Mouse (Mus musculus): ENCODE results near the gene Rgs6.

Gene Rgs6

DNA sequence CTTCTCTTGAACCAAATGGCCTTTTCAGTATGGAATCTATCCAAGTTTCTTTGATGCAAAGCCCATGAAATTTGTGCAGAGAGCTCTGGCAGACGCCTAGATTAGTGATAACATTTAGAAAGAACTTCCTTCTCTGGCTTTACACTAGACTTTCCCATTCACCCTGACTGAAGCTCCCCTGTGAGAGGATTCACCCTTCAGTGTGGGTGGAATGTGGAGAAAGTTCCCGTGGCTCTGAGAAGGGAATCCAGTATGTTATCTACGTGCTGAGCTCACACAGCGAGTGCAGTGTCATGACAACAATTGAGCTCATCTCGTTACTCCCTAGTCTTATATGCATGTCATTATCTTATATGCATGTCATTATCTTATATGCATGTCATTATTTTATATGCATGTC, 61.9 kb downstream of the Rgs6 start:
- no peak for DNase-seq (ENCODE audit: low read depth)

DNA sequence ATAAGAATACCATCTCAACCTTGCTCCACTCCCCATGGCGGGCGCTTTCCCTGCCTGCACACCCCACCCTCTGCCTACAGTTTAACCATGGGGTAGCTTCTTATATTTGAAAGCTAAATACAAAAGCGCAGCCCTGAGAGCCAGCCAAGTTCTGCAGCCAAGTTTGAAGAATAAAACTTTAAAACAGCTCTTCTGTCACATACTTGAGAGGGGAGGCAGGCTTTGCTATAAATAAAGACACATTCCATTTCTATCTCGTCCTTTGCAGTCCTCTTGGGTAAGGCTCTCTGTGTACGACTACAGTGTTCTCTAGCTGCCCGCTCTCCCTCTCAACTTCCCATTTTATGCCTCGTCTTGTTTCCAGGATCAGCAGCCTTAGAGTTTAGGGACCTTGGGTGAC, 76.5 kb downstream of the Rgs6 start:
- DNase-seq (ENCODE audit: low read depth) = no peak

DNA sequence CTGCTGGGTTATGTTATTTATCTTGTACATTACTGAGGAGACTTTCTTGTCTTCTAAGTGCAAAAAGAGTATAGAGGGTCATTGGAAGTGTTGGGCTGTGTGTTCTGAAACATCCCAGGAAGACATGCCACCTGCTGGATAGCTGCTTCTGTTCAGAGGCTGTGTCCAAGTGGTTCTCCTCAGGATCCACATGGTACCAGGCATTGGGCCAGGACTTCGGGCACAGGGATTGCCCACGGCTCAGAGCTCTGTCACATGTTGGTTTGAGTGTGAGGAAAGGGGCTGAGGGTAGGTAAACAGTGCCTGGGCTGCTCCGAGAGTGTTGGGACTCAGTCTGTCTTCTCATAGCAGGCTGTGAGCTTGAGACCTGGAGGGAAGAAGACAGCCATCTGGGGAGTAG, 79.3 kb downstream of the Rgs6 start:
- no peak for DNase-seq (ENCODE audit: low read depth)

DNA sequence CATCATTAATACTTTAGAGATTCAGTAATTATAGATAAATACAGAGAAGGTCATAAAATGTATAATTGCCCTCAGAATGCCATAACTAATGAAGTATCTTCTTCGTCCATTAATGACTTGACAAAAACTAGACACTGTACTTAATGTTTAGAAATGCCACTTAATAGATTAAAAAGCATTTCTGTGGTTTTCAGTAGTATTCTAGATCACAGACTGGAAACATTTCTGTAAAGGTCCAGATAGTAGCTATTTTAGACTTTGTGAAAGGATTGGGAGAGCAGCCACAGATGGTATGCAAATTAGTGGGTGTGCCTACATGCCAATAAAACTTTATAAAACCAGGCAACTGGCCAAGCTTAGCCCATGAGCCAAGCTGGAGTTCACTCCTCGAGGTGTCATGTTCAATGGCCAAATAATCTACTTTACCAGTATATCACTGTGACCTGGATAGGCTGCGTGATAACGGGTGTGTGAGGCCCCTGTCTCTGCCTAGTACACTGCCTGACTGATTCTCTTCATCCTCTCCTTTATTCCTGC, 82.2 kb downstream of the Rgs6 start:
- peak; percentile 10 for DNase-seq (ENCODE audit: low read depth)

DNA sequence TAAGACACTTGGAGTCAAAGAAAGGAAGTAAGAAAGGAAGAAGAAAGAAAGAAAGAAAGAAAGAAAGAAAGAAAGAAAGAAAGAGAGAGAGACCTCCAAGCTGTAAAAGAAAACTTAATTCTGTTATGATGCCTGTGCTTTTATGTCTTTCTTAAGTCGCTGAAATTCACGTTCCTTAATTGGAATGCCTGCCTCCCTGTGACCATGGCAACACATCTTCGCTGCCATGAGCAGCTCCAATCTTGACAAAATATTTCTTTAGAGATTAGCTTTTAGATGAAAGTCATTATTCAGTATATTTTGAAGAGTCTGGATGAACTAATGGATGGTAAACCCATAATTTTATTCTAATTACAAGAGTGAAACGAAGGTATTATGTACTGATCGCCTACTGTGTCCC, 83.5 kb downstream of the Rgs6 start:
- DNase-seq (ENCODE audit: low read depth) = no peak

DNA sequence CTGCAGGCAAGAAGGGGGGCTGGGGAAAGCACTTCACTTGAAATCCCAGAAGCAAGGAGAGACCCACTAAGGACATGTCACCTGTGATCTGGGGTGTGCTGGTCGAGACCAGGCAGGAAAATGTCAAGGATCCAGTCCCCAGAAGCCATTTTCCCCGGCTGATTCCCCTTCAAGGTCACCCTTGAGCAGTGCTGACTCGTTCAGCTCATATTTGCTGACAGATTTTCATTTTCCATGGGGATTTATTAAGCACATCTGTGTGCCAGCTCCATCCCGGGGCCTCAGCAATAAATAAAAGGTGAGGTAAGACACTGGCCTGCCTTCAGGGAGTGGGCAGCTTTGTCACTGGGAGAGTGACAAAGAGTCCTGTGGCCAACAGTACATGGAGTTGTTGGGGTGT, 87.0 kb downstream of the Rgs6 start:
- DNase-seq (ENCODE audit: low read depth) = no peak

DNA sequence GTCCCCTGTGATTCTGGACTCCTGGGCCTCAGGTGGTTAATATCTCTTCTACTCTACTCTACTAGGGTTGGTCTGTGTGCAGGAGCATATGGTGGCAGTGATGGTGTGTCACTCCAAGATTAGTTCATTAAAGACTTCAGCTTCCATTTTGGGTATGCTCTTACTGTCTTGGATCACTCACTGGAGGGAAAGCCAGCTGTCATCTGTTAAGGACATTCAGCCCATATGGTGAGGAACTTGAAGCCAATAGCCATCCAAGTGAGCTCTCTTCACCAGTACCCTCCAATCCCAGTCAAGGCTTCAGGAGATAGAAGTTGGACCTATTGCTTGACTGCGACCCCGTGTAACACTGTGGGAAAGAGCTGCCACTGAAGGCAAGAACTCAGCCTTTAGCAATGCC, 98.9 kb downstream of the Rgs6 start:
- no peak for DNase-seq (ENCODE audit: low read depth)

DNA sequence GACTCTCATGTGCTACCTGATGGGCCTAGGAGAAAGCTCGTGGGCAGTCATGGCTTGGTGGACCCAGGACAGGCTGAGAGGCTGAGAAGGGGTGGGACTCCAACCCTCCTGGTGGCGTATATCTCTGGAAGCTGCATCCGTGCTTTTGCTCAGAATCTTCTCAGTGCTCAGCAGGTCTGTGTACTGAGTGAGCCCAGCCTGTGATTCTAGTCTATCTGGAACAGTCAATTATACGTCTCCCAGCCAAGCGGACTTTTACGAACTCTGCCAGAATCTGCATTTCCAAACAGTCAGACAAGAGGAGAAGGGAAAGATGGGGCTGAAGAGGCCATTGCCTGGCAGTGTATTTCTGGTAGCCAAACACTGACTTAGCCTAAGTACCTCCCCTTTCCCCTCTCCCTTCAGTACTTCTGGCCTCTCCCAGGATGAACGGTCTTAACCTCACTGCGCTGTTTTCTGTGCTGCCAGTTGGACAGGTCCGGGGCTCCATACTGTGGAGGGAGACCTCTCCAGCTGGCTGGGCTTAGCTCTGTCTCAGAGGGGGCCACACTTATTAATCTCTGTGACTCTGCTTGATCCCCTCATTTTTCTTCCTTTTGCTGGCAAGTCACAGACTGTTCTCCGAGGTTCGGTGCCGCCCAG, 110.9 kb downstream of the Rgs6 start:
- no peak for DNase-seq (ENCODE audit: low read depth)

DNA sequence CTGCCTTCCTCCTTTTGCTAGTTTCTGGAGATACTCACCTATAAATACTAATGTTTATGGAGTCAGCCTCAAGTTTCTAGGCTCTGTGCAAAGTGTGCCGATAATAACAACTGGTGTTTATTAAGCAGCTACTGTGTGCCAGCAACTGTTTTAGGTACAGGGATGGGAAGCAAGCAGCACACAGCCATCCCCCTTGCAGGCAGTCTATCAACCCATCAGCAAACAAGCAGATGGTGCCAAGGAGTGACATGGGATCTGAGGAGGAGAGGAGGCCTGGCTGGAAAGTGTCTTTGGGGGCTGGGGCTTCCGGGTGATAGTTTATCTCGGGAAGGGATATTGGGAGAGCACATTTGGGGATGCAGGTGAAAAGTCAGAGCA, 111.4 kb downstream of the Rgs6 start:
- DNase-seq (ENCODE audit: low read depth) = no peak

DNA sequence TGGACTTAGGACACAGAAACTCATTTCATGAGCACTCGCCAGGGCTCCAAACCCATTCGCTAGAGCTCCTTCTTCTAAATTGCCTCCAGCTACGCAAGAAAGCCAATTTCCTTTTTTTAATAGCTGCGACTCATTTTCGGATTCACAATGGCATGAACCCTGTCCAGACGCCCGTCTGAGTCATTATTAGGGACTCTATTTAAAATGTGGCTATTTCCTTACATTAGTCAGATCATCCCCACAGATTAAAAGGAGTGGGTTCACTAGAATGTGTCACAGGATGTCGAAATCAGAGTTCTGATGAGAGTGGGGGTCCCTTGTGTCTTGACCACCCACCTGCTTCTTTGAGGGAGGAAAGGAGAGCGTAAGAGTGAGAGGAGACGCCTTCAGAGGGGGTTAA, 112.1 kb downstream of the Rgs6 start:
- peak; percentile 11 for DNase-seq (ENCODE audit: low read depth)

DNA sequence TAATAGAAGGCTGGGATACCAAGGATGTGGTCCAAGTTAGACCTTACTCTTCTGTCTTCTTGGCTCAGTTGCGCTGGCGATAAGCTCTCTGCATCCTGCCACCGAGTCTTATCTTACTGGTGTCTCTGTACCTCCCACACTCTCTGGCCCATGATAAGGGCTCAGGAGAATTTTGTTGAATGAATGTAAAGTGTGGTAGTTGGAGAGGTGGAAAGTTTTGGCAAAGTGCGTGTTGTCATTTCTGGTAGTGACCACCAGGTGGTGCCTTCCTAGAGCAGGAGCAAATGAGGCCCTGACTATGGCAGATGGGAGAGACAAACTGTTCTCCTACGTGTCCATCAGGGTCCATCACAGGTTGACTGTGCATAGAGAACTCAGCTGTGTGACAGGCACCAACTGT, 112.7 kb downstream of the Rgs6 start:
- peak; percentile 10 for DNase-seq (ENCODE audit: low read depth)

DNA sequence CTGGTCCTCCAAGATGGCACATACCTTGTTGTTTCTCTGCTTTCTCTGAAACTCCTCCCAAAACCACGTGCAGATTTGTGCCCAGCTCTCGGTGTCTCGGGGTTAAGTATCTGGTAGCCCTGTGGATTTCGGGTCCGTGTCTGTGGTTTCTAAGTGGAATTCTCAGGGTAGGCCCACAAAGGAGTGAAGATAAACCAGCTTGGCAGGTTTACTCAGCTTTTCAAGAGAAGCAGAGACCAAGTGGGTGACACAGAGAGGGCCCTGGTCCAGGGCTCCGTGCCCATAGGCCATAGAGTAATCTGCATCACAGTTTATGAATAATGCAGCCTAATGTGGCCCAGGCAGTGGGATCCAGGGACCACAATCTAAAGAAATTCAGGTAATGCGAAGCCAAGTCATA, 113.3 kb downstream of the Rgs6 start:
- no peak for DNase-seq (ENCODE audit: low read depth)

DNA sequence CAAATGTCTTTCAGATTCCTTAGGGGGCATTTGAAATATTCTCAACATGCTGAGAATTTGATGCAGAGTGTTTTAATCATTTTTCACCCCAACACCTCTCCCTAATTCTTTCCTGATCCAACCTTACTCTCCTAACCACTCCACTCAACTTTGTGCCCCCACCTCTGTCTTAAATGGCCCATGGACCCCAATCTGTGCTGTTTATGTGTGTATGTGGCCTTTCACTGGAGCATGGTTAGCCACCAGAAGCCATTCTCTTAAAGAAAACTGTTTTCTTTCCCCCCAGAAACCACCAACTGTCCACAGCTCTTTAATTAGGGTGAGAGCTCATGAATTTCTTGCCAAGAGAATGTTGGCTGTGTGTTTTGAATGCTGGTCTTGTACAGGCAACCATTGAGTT, 122.3 kb downstream of the Rgs6 start:
- no peak for DNase-seq (ENCODE audit: low read depth)

DNA sequence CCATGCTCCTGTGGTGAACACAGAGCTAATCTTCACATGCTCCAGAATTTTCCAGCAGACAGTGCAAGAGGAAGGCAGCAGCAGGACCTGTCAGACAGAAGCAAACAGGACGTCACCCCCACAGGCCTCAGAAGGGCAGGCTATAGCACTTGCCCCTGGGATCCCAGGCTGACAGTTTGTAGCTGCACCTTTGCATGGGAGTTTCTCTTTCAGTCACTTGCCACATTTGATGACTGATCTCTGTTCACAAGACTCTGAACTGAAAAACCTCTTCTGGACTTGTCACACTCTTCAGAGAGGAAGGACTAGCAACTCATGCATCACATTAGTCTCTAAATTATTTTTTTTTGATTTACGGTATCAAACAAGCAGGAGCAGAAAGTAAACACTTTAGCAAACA, 126.2 kb downstream of the Rgs6 start:
- DNase-seq (ENCODE audit: low read depth) = no peak

DNA sequence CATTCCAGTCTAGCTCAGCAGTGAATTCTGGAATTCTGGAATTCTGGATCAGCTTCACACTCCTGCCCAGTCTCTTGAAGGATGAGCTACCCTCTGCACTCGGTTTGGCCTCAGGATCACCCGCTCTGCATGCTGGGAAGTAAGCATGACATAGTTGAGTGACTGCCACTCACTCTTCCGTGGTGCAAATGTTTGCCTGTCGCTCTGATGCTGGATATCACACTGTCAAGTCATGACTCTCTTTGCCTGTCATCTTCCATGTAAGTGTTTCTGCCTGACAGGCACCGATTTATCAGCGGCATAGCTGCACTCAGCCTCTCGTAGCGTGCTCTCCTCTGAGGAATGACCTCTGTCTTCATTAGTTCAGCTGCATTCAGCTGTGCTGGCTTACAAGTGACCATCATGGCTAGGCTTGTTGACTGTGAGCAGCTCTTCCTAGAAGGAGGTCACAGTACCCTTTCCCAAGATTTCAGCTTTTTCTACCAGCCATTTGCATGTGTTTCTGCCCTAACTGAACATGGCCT, 135.0 kb downstream of the Rgs6 start:
- no peak for DNase-seq (ENCODE audit: low read depth)

DNA sequence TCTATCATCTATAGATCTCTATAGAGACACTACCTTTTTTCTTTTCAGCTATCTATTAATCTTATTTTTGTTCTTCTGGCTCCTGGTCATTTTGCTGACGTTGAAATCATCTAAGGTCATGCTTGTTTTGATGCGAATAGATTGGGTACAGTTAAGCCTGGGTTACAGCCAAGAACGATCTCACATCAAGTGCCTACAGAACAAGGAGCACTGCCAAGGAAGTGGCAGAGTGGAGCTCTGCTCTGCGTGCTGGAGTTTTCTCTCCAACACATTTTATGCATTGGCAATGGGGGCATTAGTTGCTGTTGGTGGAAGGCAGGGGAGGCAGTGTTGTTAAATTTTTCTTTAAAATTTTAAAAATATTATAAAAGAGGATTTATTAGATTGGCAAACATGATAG, 138.2 kb downstream of the Rgs6 start:
- DNase-seq (ENCODE audit: low read depth) = no peak

DNA sequence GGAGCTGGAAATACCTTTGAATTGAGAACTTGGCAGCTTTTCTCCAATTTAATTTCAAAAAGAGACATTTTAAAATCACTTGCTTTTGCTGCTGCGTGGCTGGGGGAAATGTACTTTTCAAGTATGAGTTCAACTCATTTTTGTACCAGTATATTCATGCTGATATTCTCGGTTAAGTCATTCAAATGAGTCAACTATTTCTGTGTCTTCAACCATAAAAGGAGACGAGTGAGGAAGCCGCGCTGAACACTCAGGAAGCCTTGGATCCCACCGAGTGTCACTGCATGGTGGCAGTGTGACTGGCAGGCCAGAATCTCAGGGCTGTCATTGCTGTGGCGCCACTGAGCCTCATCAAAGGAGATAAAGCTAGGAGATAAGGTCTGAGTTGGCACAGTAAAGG, 143.5 kb downstream of the Rgs6 start:
- DNase-seq (ENCODE audit: low read depth) = no peak

DNA sequence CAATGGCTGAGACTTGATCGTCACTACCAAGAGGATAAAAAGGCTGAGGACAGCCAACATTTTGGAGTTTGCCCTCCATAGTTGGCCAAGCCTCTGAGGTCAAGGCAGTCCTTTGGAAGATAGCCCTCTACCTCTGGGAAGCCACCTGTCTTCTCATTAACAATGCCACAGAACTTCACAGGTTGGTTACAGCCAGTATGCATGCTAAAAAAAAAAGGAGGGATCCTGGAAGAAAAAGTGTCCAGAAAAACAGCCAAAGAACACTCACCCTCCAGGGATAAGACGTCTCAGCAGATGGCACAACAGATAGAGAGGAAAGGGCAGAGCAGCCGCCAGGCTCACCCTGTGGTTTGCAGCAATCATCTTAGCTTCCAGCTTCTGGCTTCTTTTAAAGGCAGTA, 154.9 kb downstream of the Rgs6 start:
- no peak for DNase-seq (ENCODE audit: low read depth)

DNA sequence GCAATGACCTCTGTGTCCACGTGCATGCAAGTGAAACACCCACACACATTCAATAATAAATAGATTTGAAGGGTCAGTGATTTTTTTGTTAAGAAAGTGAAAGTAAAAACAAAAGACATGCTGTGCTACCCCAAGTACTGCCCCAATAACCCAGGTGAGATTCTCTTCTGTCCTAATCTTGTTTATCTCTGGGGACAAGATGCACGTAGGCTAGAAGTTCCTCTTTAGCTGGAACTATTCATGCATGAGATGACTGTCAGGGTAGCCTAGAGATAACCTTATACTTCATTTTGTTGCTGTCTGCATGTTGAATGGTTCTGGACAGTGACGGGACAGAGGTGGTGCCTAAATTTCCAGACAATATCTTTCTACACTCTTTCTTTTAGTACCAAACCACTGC, 155.9 kb downstream of the Rgs6 start:
- DNase-seq (ENCODE audit: low read depth) = no peak

DNA sequence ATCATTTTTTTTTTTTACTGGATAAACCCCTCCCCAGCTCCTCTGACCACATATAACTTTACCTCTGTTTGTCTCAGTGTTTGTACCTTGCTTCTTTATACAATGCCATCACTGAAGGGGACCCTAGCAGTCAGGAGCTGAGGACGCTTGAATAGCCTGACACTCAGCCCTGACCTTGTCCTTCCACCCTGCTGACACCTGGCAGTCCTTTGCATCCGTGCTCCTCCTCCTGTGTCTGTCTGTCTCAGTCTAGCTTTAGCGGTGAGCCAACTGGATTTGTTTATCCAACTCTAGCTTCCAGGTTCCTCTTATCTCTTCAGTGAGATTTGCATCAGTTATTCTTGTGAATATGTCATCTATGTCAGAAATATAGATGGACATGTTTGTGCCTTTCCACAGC, 156.7 kb downstream of the Rgs6 start:
- DNase-seq (ENCODE audit: low read depth) = no peak

DNA sequence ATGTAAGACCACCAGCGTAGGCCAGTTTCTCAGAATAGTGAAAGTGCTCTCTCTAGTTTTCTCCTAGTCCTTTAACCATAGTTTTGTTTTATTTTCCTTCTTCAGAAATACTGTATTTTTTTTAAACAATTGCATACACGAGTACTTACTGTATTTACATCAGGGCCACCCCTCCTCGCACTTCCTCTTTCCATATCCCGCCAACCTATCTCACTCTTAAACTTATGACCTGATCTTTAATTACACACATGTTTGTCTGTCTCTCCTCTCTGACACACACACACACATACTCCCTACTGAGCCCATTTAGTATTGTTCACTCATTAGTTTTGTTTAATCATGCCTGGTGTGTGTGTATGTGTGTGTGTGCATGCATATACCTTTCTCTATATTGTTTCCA, 159.0 kb downstream of the Rgs6 start:
- no peak for DNase-seq (ENCODE audit: low read depth)

DNA sequence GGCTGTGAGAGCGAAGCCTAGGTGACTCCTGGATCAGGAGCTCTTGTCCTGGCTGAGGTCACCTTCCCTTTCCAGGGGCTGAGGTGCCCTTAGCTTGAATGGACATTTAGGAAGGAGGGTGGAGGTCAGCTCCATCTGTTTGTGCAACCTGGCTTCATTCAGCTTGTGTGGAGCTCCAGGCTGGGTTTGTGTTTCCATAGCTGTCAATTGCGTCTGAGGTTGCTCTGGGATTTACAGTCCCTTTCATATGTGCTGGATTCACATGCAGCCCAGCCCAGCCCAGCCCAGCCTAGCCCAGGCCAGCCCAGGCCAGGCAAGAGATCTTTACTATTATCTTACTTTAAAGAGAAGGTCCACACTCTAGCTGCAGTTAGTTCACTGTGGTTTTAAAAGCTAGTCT, 163.8 kb downstream of the Rgs6 start:
- no peak for DNase-seq (ENCODE audit: low read depth)

DNA sequence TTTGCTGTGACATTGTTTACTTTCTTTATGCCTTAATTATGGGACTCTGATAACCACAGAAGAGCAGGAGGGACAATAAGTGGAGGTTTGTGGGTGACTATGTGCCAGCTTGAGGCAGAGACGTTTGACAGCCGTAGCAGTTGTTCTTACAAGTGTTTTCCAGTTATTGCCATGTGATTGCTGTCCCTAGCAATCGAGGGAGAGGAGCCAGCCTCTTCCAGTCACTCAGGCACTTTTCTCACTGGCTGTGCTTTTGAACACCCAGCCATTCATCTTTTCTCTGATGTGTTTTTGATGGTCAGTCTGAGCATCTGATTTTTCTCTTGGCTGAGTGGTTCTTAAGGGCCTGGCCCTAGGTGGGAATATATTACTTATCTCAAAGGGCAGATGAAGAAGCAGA, 166.4 kb downstream of the Rgs6 start:
- DNase-seq (ENCODE audit: low read depth) = no peak

DNA sequence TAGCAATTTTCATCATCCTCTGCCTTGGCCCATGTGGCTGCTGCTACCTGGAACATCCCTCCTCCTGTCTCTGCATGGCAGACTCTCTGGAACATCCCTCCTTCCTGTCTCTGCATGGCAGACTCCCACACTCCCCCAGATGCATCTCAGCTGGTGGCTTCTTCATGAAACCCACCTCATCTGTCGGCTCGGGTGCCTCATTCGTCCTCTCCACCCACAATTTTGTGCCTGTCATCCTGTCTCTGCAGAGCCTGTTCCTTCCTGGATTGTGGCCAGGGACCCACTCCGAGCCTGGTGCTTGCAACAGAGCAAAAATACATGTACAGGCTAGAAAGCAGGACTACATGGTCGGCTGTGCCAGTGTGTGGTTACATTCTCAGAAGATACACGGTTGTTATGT, 168.7 kb downstream of the Rgs6 start:
- no peak for DNase-seq (ENCODE audit: low read depth)

DNA sequence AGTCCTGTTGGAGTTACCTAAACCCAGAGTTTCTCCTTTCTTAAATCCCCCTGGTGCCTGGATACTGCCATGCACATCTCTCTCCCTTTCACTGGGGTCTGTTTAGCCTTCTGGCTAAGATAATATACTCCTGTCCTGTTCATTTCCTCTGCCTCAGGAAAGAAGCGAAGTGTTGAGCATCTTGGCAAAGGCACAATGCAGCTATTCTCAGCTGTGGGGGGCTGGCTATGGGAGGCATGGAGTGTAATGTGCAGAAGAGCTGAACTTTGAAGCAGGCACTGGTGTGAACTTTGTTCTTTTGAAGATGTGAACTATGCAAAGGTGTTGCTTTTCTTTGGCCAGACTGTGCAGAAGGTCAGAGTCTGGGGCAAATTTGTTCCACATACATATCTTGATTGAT, 169.3 kb downstream of the Rgs6 start:
- no peak for DNase-seq (ENCODE audit: low read depth)
